Mouse (Mus musculus) effector memory CD4-positive, alpha-beta T cell, adult 7 months (primary cell): ENCODE data around the gene P4ha1. TPM values are rescaled to one million over a fixed set of nuclear protein-coding genes. Genes with fewer than 3 reads are reported as not detected.

Experiments used
- polyA plus RNA-seq: library from polyadenylated mRNA; unstranded; fragments of 100-300 nt; shearing (Covaris generic); gene quantifications from one replicate; pipeline ENCODE4 v1.2.1, GENCODE M21; 2017

P4ha1 gene
- 39.9 TPM for polyA plus RNA-seq

GRCm38 (mm10) chr10:59323100-59323487 is at the start of gene P4ha1:
P4ha1 (plus strand) TSS chr10:59323296.

GRCm38 (mm10) chr10:59395461-59395860 is 72.4 kb downstream of the P4ha1 start, which contains the start of gene Gm10273:
Gm10273 (plus strand) TSS chr10:59395632.

GRCm38 (mm10) chr10:59402899-59403792 is 80.0 kb downstream of the P4ha1 start, which contains the start of gene Pla2g12b:
Pla2g12b (plus strand) TSS chr10:59403660.

Other genes with a start within 250 kb of the P4ha1 start
- 0.57 TPM for gene Sept10, start 101.4 kb upstream of the P4ha1 start, polyA plus RNA-seq
- 1.1 TPM for gene Sowahc, start 101.3 kb upstream of the P4ha1 start, polyA plus RNA-seq
- 104 TPM for gene Gm10273, start 72.3 kb downstream of the P4ha1 start, polyA plus RNA-seq
- not detected for gene Pla2g12b, start 80.4 kb downstream of the P4ha1 start, polyA plus RNA-seq
- not detected for gene Oit3, start 118.5 kb downstream of the P4ha1 start, polyA plus RNA-seq